Mouse (Mus musculus) inflammation-experienced regulatory T-cells, adult 6 months (primary cell): ENCODE data around the gene Acot5. TPM values are rescaled to one million over a fixed set of nuclear protein-coding genes. Genes with fewer than 3 reads are reported as not detected.
"Not testable (repeated sequence)": the region's sequence is repeated elsewhere in the genome, so short reads cannot be mapped to it uniquely, and the experiment has no call there.

ENCODE experiments used
- ATAC-seq: one replicate; pipeline ENCODE4 v1.8.0; 2017
- polyA plus RNA-seq, 3 experiments: library from polyadenylated mRNA; unstranded; fragments of 100-300 nt; shearing (Covaris generic); gene quantifications; one replicate each; pipeline ENCODE4 v1.2.1; 2017

Gene Acot5
- polyA plus RNA-seq, 3 experiments from 2014 or later, result not detected

GRCm38 (mm10) chr12:84063228-84063627, 5.9 kb upstream of the Acot5 start:
- no peak for ATAC-seq

- no peak for ATAC-seq
These were observed 5.3 kb upstream of the Acot5 start for GRCm38 (mm10) chr12:84063833-84064232.

GRCm38 (mm10) chr12:84064621-84065020, 4.5 kb upstream of the Acot5 start:
- no peak for ATAC-seq

GRCm38 (mm10) chr12:84067752-84068151, 1.4 kb upstream of the Acot5 start:
- no peak for ATAC-seq

GRCm38 (mm10) chr12:84068296-84068695, 829 bp upstream of the Acot5 start:
- no peak for ATAC-seq

- not testable (repeated sequence) for ATAC-seq
These were observed 457 bp downstream of the Acot5 start for GRCm38 (mm10) chr12:84069582-84069981.

- no peak for ATAC-seq
These were observed 2.6 kb downstream of the Acot5 start for GRCm38 (mm10) chr12:84071696-84072095.

- ATAC-seq, result no peak
These were observed 8.4 kb downstream of the Acot5 start for GRCm38 (mm10) chr12:84077371-84077990.

GRCm38 (mm10) chr12:84083842-84084241, 14.7 kb downstream of the Acot5 start:
- ATAC-seq, result no peak

- ATAC-seq, result no peak
These were observed 15.5 kb downstream of the Acot5 start for GRCm38 (mm10) chr12:84084581-84084980.

- ATAC-seq, result not testable (repeated sequence)
These were observed 25.5 kb downstream of the Acot5 start for GRCm38 (mm10) chr12:84094666-84095065.

GRCm38 (mm10) chr12:84099605-84100004, 30.5 kb downstream of the Acot5 start:
- ATAC-seq, result no peak

- ATAC-seq, result no peak
These were observed 30.9 kb downstream of the Acot5 start for GRCm38 (mm10) chr12:84100071-84100470.

GRCm38 (mm10) chr12:84100604-84101492, 31.7 kb downstream of the Acot5 start, which contains the start of gene Acot6:
TSS of gene Acot6 (plus strand) at chr12:84100654.
- peak; percentile 86 for ATAC-seq

- ATAC-seq, result no peak
These were observed 32.3 kb downstream of the Acot5 start for GRCm38 (mm10) chr12:84101493-84101845.

- no peak for ATAC-seq
These were observed 37.9 kb downstream of the Acot5 start for GRCm38 (mm10) chr12:84107012-84107411.

- no peak for ATAC-seq
These were observed 38.6 kb downstream of the Acot5 start for GRCm38 (mm10) chr12:84107692-84108091.

- ATAC-seq, result no peak
These were observed 40.8 kb downstream of the Acot5 start for GRCm38 (mm10) chr12:84109924-84110323.

GRCm38 (mm10) chr12:84110814-84111213, 41.7 kb downstream of the Acot5 start:
- no peak for ATAC-seq

- no peak for ATAC-seq
These were observed 44.6 kb downstream of the Acot5 start for GRCm38 (mm10) chr12:84113676-84114075.

GRCm38 (mm10) chr12:84114153-84114994, 45.2 kb downstream of the Acot5 start, which contains the start of gene Dnal1:
TSS of gene Dnal1 (plus strand) at chr12:84114366.
- ATAC-seq, result peak; percentile 94

- ATAC-seq, result no peak
These were observed 50.5 kb downstream of the Acot5 start for GRCm38 (mm10) chr12:84119584-84119983.
